Mouse (Mus musculus): ENCODE measurements around the gene Rarres2. TPM values are rescaled to one million over a fixed set of nuclear protein-coding genes. Genes with fewer than 3 reads are reported as not detected.

Rarres2 gene
- total RNA-seq, 2 experiments from 2014 or later, result 11.4 to 16.0 TPM

DNA sequence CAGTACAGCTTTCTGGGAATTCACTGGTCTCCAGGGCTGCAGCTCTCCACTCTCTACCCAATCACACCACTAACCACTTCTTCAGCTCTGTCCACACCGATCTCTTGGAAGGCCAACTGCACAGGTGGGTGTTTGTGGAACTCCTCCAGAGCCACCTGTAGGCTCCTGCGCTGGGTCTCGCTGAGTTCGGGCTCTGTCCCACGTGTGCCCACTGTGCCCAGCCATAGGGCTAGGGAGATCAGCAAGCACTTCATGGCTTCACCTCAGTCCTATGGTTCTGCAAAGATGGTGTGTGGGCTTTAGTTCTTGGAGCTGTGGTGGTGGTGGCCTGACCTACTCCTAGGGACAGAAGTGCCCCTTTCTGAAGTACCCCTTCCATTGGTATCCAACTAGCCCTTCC is 575 bp downstream of the Rarres2 start:
- peak overlapping the region; percentile 59; the same call in 1 of the 2 replicates for H3K27ac ChIP-seq
- TF ChIP-seq CTCF (conservative IDR thresholded peaks at IDR 0.05), result no peak
- no peak for DNase-seq (ENCODE audit: low spot score in 2 of 2)

DNA sequence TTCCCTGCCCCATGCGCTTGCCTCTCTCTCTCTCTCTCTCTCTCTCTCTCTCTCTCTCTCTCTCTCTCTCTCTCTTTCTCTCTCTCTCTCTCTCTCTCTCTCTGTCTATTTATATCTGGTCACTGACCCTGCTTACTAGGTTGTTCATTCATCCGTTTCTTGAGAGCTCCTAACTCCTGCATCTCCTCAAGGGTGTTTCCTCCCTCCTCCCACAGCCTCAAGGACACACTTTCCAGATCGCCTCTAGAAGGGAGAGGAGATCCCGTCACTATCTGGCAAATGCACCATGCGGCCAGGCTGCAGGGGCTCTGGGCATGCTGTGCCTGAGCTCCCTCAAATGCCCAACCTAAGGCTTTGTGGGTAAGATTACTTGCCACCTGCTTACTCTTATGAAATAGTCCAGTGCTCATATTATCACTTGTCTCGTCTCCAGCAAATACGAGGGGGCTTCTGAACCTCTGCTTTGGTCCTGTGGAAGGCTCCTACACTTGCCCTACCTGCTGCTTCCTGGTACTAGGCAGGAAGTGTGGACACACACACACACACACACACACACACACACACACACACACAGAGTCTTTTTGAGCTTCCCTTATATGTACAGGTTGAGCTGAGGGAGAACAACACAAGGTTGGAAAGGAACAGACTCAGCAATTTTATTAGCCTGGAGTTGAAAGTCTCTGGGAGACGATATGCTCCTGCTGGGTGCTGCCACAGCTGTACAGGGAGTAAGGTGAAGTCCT is 3.4 kb downstream of the Rarres2 start:
- no peak for DNase-seq (ENCODE audit: low spot score in 2 of 2)
- no peak for TF ChIP-seq CTCF (conservative IDR thresholded peaks at IDR 0.05)
- H3K27ac ChIP-seq, result no peak overlapping the region
- H3K4me3 ChIP-seq, result no peak overlapping the region

More for the DNA sequence above, 575 bp downstream of the Rarres2 start:
- H3K4me3 ChIP-seq, result peak overlapping the region; percentile 13; the same call in 1 of the 2 replicates

DNA sequence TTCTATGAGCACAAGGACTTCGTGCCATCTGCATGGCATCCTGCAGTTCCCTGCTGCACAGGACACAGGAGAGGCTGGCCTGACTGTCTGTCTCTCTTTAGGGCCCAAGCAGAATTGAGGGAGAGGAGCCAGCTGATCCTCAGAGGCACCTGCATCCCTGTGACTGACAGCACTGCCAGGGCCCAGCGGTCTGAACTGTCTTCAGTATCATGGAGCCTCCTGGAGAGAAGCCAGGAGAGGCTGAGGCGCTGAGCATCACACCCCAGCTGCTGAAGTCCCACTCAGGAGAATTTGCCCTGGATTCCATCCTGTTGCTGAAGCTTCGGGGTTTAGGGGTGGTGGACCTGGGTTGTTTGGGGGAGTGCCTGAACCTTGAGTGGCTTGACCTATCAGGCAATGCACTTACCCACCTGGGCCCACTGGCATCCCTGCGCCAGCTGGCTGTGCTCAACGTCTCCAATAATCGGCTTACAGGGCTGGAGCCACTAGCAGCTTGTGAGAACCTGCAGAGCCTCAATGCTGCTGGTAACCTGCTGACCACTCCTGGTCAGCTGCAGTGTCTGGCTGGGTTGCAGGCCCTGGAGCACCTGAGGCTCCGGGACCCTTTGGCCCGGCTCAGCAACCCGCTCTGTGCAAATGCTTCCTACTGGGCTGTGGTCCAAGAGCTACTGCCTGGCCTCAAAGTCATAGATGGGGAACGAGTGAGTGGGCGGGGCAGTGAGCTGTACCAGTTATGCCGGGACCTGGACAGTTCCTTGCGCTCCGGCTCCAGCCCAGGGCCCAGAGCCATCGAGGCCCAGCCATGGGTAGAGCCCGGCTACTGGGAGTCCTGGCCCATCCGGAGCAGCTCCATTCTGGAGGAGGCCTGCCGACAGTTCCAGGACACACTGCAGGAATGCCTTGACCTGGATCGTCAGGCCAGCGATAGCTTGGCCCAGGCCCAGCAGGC is 4.3 kb downstream of the Rarres2 start:
- no peak for DNase-seq (ENCODE audit: low spot score in 2 of 2)
- Histone ChIP-seq H3K27ac (peak overlapping the region; percentile 3; the same call in 1 of the 2 replicates), H3K4me3 (no peak overlapping the region)
- TF ChIP-seq CTCF (conservative IDR thresholded peaks at IDR 0.05), result no peak

DNA sequence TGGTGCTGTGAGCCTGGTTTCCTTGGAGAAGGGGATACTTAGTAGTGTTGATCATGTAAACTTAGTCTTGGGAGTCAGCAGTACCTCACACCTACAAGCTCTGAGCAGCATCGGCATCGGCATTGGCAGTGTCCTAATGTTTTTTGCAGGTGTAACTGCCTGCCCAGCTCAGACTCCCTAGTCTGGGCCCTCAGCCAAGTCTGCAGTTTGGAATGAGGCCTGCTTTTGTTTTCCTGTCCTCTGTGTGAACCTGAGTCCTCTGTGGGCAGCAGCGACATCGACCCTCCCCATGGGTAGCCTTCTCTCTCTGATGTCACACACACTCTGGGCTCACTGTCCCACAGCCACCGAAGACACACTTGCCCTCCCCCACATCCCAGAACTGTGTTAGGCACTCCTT is 6.3 kb downstream of the Rarres2 start:
- no peak for DNase-seq (ENCODE audit: low spot score in 2 of 2)
- Histone ChIP-seq H3K4me3 (no peak overlapping the region), H3K27ac (no peak overlapping the region)
- TF ChIP-seq CTCF (conservative IDR thresholded peaks at IDR 0.05), result no peak

DNA sequence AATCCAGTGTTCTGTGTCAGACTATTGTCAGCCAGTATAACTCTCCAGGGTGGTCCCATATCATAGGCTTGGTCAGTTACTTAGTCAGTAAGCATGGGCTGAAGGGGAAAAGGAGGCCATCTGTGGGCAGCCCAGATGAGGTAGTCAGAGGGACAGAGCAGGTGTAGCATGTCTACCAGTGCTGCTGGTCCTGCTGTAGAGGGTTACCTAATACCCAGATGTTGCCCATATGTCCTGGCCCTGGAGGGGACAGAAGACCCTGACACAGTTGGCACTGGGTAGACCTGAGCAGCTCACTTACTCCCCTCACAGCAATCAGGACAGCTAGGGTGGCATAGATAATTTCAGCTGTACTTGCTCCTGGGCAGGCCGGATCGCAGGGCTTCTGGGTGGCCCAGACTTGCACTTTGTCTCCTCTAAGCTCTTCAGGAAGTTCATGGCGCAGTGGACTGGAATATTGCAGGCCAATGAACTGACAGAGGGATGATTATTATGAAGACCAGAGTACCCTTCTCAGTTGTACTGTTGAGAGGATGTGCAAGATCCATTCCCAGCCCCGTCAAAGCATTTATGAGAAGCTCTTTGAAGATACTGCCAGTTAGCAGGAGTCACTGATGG is 6.8 kb downstream of the Rarres2 start:
- Histone ChIP-seq H3K4me3 (no peak overlapping the region), H3K27ac (no peak overlapping the region)
- TF ChIP-seq CTCF (conservative IDR thresholded peaks at IDR 0.05), result no peak
- DNase-seq (ENCODE audit: low spot score in 2 of 2), result no peak

DNA sequence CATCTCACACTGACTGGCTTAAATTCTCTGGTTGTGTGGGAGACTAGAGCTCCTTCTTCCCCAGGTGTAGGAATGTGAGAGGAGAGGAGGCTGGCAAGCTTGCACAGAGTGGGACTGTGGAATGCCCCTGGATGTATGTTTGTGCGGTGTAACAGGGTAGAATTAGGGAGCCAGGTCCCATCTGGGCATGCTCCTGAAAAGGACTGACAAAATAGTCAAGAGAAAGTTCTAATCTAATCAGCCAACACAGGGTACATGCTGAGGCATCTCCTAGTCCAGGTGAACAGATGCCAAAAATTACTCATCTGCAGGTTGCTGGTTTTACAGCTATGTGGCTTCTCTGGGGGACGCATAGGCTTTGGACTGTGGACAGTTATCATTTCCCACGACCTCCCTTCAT is 16.6 kb downstream of the Rarres2 start:
- no peak for DNase-seq (ENCODE audit: low spot score in 2 of 2)
- Histone ChIP-seq H3K27ac (no peak overlapping the region; the same call in 1 of the 2 replicates), H3K4me3 (no peak overlapping the region; the same call in 1 of the 2 replicates)
- no peak for TF ChIP-seq CTCF (conservative IDR thresholded peaks at IDR 0.05)

DNA sequence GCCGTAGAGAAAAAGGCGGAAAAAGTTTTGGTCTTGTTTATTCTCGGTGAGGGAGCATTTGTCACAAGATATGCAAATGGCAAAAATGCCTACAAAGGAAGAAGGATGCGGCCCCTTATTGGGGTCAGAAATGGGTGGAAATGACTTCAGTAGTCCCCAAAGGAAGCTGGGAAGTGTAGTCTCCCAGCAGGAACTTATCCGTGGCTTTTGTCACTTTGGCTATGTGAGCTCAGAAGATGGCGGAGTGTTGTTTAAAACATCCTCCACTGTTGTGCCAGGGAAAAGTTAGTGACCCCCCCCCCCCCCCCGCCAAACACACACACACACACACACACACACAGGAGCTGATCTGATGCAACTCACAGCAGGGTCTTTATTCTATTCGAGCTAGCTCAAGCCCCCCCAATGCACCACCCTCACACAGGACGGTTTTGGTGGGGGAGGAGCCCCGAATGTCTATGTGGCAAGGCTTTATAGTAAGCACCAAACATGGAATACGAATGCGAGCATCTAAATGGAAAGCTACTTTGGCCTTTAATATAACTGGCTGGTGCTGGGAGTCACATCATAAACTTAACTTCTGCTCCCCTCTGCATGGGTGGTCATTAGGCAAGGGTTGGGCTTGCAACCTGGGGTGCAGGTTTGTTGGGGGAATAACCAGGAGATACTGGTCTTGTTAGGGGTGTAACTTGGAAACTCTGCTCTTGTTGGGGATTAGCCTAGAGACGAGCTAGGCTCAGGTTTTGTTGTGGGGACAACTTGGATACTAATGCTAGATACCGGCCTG is 17.3 kb downstream of the Rarres2 start:
- Histone ChIP-seq H3K4me3 (peak overlapping the region; percentile 84), H3K27ac (peak overlapping the region; percentile 100)
- DNase-seq (ENCODE audit: low spot score in 2 of 2), result peak; percentile 61 to 84
- no peak for TF ChIP-seq CTCF (conservative IDR thresholded peaks at IDR 0.05)

DNA sequence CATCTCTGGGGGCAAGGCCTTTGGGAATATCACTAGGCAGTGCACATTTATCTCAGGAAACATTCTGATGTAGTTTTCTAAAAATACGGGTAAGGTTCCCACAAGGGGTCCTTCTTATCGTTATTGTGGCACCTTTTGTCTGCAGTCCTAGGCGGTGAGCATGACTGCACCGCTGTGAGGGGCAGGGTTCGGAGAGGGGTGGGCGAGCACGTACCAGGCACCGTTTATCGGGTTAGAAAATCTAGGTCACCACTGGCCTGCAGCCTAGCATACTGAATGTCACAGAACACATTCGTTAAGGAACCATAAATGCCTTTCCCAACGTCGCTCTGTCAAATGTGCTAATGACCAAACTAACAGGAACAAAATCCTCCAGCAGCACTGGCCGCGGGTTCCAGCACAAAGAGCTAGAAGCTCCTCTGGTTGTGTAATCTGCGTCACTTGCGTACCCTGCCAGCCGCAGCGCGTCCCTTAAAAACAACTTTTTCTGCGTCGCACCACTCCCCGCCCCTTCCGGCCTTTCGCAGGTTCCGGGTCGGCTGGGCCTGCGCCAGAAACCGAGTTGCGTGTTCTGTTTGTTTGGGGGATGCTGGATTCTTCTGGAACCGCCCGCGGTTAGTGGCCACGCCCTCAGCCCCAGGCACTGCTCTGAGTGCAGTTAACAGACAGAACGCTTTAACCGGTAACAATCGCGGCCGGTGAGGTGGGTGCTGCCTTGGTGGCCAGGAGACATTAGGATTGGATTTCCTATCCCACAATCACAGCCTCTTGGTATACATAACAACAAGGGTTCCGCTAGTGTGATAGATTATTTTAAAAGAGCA is 18.1 kb downstream of the Rarres2 start, which contains the start of gene Lrrc61:
Lrrc61 (plus strand) TSS at position 517 of the 824 bp plus-strand sequence.
- DNase-seq (ENCODE audit: low spot score in 2 of 2), result peak; percentile 96 to 99
- TF ChIP-seq CTCF (conservative IDR thresholded peaks at IDR 0.05), result no peak
- Histone ChIP-seq H3K4me3 (peak within 1 kb of the TSS; percentile 84), H3K27ac (peak within 1 kb of the TSS; percentile 100)

DNA sequence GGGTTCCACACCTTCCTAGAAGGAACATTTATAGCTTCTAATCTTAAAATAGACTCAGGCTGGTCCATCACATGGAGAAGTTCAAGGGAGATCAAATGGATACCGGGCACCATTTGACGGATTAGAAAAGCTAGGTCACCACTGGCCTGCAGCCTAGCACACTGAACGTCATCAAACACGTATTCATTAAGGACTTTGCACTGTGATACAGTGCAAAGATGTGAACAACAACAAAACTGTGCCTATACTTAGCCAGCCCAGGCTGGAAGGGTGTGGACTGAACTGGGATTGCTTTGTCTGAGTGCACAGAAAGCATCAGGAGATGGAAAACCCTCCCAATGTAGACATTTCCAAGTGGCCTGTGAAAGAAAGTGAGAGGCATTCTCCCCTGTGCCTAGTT is 18.8 kb downstream of the Rarres2 start:
- no peak for TF ChIP-seq CTCF (conservative IDR thresholded peaks at IDR 0.05)

DNA sequence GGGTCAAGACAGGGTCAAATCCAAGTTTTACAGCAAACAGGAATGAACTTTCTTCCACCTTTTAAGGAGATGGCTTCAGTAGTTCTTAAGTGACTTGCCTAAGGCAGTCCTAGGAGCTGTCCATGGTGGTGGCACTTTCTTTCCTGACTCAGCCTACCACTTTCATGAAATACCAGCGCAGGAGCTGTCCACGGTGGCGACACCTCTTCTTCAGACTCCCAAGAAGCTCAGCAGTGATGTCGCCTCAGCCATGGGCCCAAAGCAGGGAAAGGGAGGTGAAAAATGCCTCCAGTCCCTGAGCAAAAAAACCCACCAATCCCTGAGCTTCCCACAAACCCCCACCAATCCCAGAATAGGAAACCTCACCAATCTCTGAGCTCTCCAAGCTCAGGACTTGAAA is 19.7 kb downstream of the Rarres2 start:
- TF ChIP-seq CTCF (conservative IDR thresholded peaks at IDR 0.05), result no peak
- Histone ChIP-seq H3K4me3 (no peak overlapping the region), H3K27ac (no peak overlapping the region)
- DNase-seq (ENCODE audit: low spot score in 2 of 2), result no peak

More for the DNA sequence above, 18.8 kb downstream of the Rarres2 start:
- no peak for DNase-seq (ENCODE audit: low spot score in 2 of 2)
- Histone ChIP-seq H3K4me3 (peak overlapping the region; percentile 84), H3K27ac (peak overlapping the region; percentile 100)

DNA sequence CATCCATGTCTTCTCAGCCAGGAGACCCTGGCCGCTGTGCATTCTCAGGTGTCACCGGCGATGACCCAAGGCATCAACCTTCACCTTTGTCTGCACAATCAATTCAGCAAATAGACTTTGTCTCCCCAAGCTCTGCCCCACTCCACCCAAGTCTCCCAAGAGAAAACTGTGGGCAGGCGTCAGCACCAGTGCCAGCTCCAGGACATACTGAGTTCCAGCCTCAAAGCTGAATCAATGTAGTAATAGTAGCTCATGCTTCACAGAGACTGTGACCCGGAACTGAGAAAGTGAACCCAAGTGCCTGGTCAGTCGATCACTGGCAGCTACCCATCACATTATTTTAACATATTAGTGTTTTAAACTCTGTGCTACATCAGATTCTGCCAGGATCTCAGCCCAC is 24.3 kb downstream of the Rarres2 start:
- H3K27ac ChIP-seq, result no peak overlapping the region
- H3K4me3 ChIP-seq, result no peak overlapping the region
- DNase-seq (ENCODE audit: low spot score in 2 of 2), result no peak
- no peak for TF ChIP-seq CTCF (conservative IDR thresholded peaks at IDR 0.05)
